Mouse (Mus musculus): ENCODE results near the gene Morn1.

The Morn1 gene

GRCm38 (mm10) chr4:155120583-155120982 is 34.2 kb downstream of the Morn1 start:
- no peak for DNase-seq

- DNase-seq: no peak
Measured at GRCm38 (mm10) chr4:155121222-155121621, 34.8 kb downstream of the Morn1 start.

GRCm38 (mm10) chr4:155121915-155122443 is 35.6 kb downstream of the Morn1 start:
- no peak for DNase-seq

- DNase-seq: peak; percentile 75
Measured at GRCm38 (mm10) chr4:155122444-155123040, 36.2 kb downstream of the Morn1 start.

GRCm38 (mm10) chr4:155123868-155124534 is 37.6 kb downstream of the Morn1 start:
- no peak for DNase-seq

- no peak for DNase-seq
Measured at GRCm38 (mm10) chr4:155125310-155125709, 38.9 kb downstream of the Morn1 start.

- no peak for DNase-seq
Measured at GRCm38 (mm10) chr4:155126194-155126593, 39.8 kb downstream of the Morn1 start.

GRCm38 (mm10) chr4:155126602-155127372 is 40.4 kb downstream of the Morn1 start:
- no peak for DNase-seq

GRCm38 (mm10) chr4:155128411-155128810 is 42.0 kb downstream of the Morn1 start:
- DNase-seq: no peak

GRCm38 (mm10) chr4:155129132-155129917 is 42.9 kb downstream of the Morn1 start:
- DNase-seq: peak; percentile 50

- peak; percentile 48 for DNase-seq
Measured at GRCm38 (mm10) chr4:155129996-155130395, 43.6 kb downstream of the Morn1 start.

- no peak for DNase-seq
Measured at GRCm38 (mm10) chr4:155130616-155131015, 44.2 kb downstream of the Morn1 start.

GRCm38 (mm10) chr4:155133188-155133587 is 46.8 kb downstream of the Morn1 start:
- DNase-seq: no peak

GRCm38 (mm10) chr4:155133658-155134417 is 47.5 kb downstream of the Morn1 start:
- peak; percentile 63 for DNase-seq

- DNase-seq: no peak
Measured at GRCm38 (mm10) chr4:155134686-155135172, 48.4 kb downstream of the Morn1 start.

- peak; percentile 88 for DNase-seq
Measured at GRCm38 (mm10) chr4:155135909-155136585, 49.7 kb downstream of the Morn1 start.

- DNase-seq: peak; percentile 91
Measured at GRCm38 (mm10) chr4:155137891-155138290, 51.5 kb downstream of the Morn1 start.

- no peak for DNase-seq
Measured at GRCm38 (mm10) chr4:155138451-155138850, 52.1 kb downstream of the Morn1 start.

GRCm38 (mm10) chr4:155139281-155140045 is 53.1 kb downstream of the Morn1 start:
- no peak for DNase-seq

- DNase-seq: no peak
Measured at GRCm38 (mm10) chr4:155140150-155140549, 53.8 kb downstream of the Morn1 start.
